Mouse (Mus musculus): ENCODE results near the gene Ptgr2. TPM values are rescaled to one million over a fixed set of nuclear protein-coding genes. Genes with fewer than 3 reads are reported as not detected.

Gene Ptgr2
- under 1 TPM; 0.14 to 0.72 TPM for polyA plus RNA-seq (2012; fragmentation: generic; extraction: Trizol)

DNA sequence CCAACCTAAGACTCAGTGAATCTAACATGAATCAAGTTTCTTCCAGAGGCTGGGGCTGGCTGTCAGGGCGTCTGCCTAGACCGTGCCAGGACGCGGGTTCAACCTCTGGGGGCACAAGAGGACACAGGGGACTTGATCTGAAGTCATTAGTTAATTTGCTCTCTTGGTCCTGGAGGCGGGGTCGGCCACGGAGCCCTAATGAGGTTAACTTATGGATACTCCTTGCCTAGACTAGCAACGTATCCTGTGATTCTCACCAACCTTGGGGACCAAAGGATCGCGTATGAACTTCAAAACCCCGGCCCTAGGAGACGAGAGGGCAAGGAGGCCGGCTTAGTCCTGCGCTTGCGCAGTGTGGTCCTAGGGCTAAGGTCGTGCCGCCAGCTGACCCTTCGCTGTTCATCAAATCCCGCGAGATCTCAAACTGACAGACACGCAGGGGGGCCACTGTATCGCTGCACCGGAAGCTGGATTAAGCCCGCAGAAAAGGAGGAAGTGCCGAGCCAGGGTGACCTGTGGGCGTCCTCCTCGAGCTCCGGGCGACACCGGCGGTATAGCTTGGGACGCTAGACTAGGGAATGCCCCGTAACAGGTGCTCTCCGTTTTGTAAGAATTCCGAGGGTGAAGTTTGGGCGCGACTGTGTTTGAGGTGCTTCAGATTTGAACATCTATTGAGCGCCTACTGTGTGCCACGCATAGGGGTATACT is at the start of gene Ptgr2:
Ptgr2 (plus strand) TSS at position 348 of the 708 bp plus-strand sequence.

DNA sequence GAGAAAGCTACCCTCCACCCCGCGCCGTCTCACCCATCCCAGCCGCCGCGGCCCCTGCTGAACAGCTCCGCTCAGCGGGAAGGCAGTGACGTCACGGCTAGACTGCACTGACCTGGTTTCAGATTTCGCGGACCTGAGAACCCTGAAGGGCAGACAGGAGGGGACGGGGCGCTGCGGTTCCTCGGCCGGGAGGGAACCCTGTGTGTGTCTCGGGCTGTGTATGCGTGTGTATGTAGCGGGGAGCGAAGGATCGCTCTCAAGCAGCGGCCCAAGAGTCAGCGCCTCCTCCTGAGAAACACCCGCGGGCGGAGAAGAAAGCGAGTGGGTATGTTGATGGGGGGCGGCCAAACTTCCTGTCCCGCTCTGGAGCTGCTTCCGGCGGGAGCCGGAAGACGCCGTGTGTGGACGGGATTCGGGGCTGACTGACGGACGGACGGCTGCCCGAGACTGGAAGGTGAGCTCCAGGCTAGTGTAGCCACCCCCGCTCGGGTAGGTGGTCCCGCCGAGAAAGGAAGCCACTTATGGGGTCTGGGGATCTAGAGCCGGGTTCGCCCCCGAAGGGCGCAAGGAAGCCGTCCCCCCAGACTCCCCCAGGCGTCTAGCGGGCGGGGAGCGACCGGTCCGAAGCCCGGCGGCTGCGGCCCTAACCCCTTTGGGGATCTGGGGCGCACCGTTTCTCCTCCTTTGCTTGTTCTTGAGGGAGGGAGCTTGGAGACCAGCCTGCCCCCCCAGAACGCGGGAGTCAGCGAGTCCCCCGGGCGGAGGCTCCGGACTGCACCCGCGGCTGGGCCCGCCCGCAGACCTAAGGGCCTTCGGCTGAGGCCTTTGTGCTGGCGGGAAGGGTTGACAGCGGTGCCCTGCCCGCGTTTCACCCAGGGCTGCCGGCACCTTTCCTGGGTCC is 31.9 kb downstream of the Ptgr2 start, which contains the start of gene Zfp410:
Zfp410 (plus strand) TSS at position 132 of the 901 bp plus-strand sequence.

DNA sequence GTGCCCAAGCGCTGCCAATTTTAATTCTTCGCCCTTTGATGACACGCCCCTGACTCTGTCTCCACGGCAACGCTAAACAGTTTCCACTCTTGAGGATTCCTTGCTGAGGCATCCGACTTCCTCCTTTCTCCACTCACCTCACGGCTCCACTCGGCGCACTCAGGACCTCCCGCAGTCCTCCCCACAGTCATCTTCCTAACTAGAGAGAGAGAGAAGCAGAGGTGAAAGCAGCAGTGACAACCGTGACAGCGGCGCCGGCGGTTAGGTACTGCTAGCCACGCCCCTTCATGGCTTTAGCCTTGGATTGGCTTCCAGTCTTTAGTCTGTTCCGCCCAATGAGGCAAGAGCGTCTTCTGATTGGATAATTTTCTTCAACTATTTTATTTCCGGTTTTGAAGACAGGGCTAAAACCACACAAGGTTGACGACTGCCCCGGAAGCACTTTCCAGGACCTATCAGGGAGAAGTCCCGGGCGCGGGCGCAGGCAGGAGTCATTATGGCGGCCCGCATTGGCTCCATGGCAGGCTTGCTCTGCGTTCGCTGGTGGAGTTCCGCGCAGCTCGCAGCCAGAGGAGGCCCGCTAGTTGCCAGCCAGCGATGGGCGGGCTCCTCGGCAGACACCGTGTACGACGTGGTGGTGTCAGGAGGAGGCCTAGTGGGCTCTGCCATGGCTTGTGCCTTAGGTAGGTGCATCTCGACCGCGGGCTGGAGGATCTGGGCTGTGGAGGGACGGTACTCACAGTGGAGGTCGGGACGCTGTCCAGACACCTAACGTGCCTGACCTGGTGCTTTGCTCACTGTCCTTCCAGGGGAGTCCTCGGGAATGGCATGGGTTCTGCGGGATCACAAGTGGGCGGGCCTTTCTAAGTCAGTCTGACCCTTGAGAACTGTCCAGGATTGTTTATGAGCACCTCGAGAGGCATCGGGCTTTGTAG is 76.8 kb downstream of the Ptgr2 start, which contains the start of the genes Coq6 and Fam161b:
Coq6 (plus strand) TSS at position 103 of the 935 bp plus-strand sequence.
Fam161b (minus strand) TSS at position 279 of the 935 bp plus-strand sequence.

Other genes starting within 250 kb of the Ptgr2 start
- not detected for gene Acot4, start 246.9 kb upstream of the Ptgr2 start, polyA plus RNA-seq (2012; fragmentation: generic; extraction: Trizol)
- not detected for gene Gm49366, start 246.3 kb upstream of the Ptgr2 start, polyA plus RNA-seq (2012; fragmentation: generic; extraction: Trizol)
- gene Acot3, start 233.1 kb upstream of the Ptgr2 start, polyA plus RNA-seq (2012; fragmentation: generic; extraction: Trizol), result not detected
- not detected for gene Acot5, start 215.9 kb upstream of the Ptgr2 start, polyA plus RNA-seq (2012; fragmentation: generic; extraction: Trizol)
- gene Acot6, start 184.6 kb upstream of the Ptgr2 start, polyA plus RNA-seq (2012; fragmentation: generic; extraction: Trizol), result not detected
- 1 to 10 TPM in 1 of 2 experiments, under 1 TPM in 1; 0.30 to 4.2 TPM for gene Dnal1, start 170.9 kb upstream of the Ptgr2 start, polyA plus RNA-seq (2012; fragmentation: generic; extraction: Trizol)
- under 1 TPM; 0.04 to 0.60 TPM for gene Pnma1, start 136.7 kb upstream of the Ptgr2 start, polyA plus RNA-seq (2012; fragmentation: generic; extraction: Trizol)
- gene Elmsan1, start 66.4 kb upstream of the Ptgr2 start, polyA plus RNA-seq (2012; fragmentation: generic; extraction: Trizol), result 1 to 10 TPM in 1 of 2 experiments, under 1 TPM in 1; 0.90 to 5.3 TPM
- gene Zfp410, start 31.6 kb downstream of the Ptgr2 start, polyA plus RNA-seq (2012; fragmentation: generic; extraction: Trizol), result 10 to 100 TPM in 1 of 2 experiments, 1 to 10 TPM in 1; 4.7 to 17.6 TPM
- gene Coq6, start 76.4 kb downstream of the Ptgr2 start, polyA plus RNA-seq (2012; fragmentation: generic; extraction: Trizol), result 10 to 100 TPM; 27.8 to 35.6 TPM
- gene Fam161b, start 76.6 kb downstream of the Ptgr2 start, polyA plus RNA-seq (2012; fragmentation: generic; extraction: Trizol), result under 1 TPM; 0.07 to 0.90 TPM
- gene Entpd5, start 123.8 kb downstream of the Ptgr2 start, polyA plus RNA-seq (2012; fragmentation: generic; extraction: Trizol), result 1 to 10 TPM in 1 of 2 experiments, under 1 TPM in 1; 0.91 to 3.7 TPM
- gene Bbof1, start 123.8 kb downstream of the Ptgr2 start, polyA plus RNA-seq (2012; fragmentation: generic; extraction: Trizol), result under 1 TPM; 0.02 to 0.41 TPM
- 1 to 10 TPM in 1 of 2 experiments, under 1 TPM in 1; 0.15 to 1.2 TPM for gene Rnf113a2, start 132.0 kb downstream of the Ptgr2 start, polyA plus RNA-seq (2012; fragmentation: generic; extraction: Trizol)
- 1 to 10 TPM in 1 of 2 experiments, under 1 TPM in 1; 0.15 to 7.4 TPM for gene Aldh6a1, start 165.8 kb downstream of the Ptgr2 start, polyA plus RNA-seq (2012; fragmentation: generic; extraction: Trizol)
- gene Lin52, start 166.2 kb downstream of the Ptgr2 start, polyA plus RNA-seq (2012; fragmentation: generic; extraction: Trizol), result 1 to 10 TPM in 1 of 2 experiments, under 1 TPM in 1; 0.30 to 2.5 TPM

Data from C3H10T1/2 (cell line).